Mouse (Mus musculus): ENCODE data around the gene Prune1.

DNA sequence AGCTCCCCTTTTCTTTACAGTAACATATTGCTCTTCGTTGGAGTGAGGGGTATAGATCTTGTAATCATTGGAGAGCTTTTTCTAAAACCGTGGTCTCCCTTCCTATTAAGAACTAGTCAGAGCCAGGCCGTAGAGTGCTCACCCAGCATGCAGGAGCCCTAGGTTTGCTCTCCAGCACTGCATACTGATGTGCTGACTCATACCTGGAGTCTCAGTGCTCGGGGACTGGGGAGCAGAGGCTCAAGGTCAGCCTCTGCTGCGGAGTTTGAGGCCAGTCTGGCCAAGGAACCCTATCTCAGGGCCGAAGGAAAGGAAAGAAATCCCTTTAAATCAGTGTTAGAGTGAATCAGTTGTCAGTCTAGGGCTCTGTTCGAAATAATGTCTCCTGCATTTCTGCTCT is 49.1 kb downstream of the Prune1 start:
- no peak for TF ChIP-seq CTCF (IDR thresholded peaks at IDR 0.05; ENCODE audit: borderline replicate concordance, extremely low read depth, insufficient read depth, insufficient read length)
- TF ChIP-seq POLR2A (IDR thresholded peaks at IDR 0.05; ENCODE audit: borderline replicate concordance, extremely low read depth, insufficient read depth, insufficient read length, poor library complexity, severe bottlenecking), result no peak

All from brain, embryonic 14.5 days (tissue).